Mouse (Mus musculus) intestine, embryonic 15.5 days (tissue): ENCODE measurements around the gene Dlk1. TPM values are rescaled to one million over a fixed set of nuclear protein-coding genes. Genes with fewer than 3 reads are reported as not detected.

Source experiments
- ATAC-seq: fragments of 200-750 bp; cut with Nextera tagmentation; 2 replicates; pipeline ENCODE4 v1.8.0; 2017; ENCODE audit warnings: moderate TSS enrichment, moderate library complexity
- H3K27ac ChIP-seq: fragments of 300-500 bp; sonication (generic); 2 replicates; pipeline ENCODE4 v1.5.1; 2015; ENCODE audit warnings: mild to moderate bottlenecking, inconsistent platforms
- H3K27me3 ChIP-seq: fragments of 300-500 bp; sonication (generic); replicated peaks from 2 replicates; pipeline ENCODE4 v1.6.1; 2015; ENCODE audit warnings: inconsistent platforms
- H3K36me3 ChIP-seq: fragments of 300-500 bp; sonication (generic); 2 replicates; pipeline ENCODE4 v1.6.1; 2015; ENCODE audit warnings: inconsistent platforms
- H3K4me1 ChIP-seq: fragments of 300-500 bp; sonication (generic); replicated peaks from 2 replicates; pipeline ENCODE4 v1.6.1; 2015; ENCODE audit warnings: inconsistent platforms
- H3K4me2 ChIP-seq: fragments of 300-500 bp; sonication (generic); replicated peaks from 2 replicates; pipeline ENCODE4 v1.6.1; 2015; ENCODE audit warnings: mild to moderate bottlenecking, inconsistent platforms
- H3K4me3 ChIP-seq: fragments of 300-500 bp; sonication (generic); replicated peaks from 2 replicates; pipeline ENCODE4 v1.5.1; 2015; ENCODE audit warnings: inconsistent platforms
- H3K9ac ChIP-seq: fragments of 300-500 bp; sonication (generic); 2 replicates; pipeline ENCODE4 v1.6.1; 2015; ENCODE audit warnings: inconsistent platforms
- H3K9me3 ChIP-seq: fragments of 300-500 bp; sonication (generic); 2 replicates; pipeline ENCODE4 v1.6.1; 2016; ENCODE audit warnings: inconsistent platforms
- whole genome bisulfite sequencing: fragments of 180-500 bp; shearing (Covaris S2); methylation state at CpG from one replicate; pipeline ENCODE4 v1.1.7; 2015; 5-methylcytosine and 5-hydroxymethylcytosine counted together
- polyA plus RNA-seq: library from polyadenylated mRNA; unstranded; fragments of >200 nt; fragmentation: Nextera tagmentation; extraction: Ambion mirVana; gene quantifications from 2 replicates; pipeline ENCODE4 v1.2.1, GENCODE M21; 2015

Gene Dlk1
- polyA plus RNA-seq: 364 and 395 TPM in 2 replicates

DNA sequence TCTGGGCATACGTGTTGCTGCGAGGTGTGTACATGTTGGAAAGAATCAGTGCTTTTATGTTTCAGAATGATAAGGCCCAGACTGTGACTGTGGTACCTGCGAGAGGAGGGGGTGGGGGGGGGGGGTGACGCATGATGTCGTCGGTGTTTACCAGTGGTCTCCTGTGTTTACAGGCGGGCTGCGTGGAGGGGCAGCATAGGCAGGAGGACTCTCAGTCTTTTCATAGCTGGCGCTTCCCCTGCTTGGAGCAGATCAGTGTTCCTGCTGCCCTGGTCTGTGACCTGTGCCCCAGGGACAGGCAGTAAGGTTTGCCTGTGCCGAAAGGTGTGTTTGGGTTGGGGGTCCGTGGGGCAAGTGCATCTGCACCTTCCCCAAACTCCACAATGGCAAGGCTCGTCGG, at the start of gene Dlk1:
Gene Dlk1, plus strand, starts transcription at position 232 of the 400 bp plus-strand sequence.
- no peak for ATAC-seq
- Histone ChIP-seq H3K4me3 (peak within 1 kb of the TSS; percentile 52), H3K27me3 (peaks cover 34% of the 10 kb centered on the region), H3K4me2 (peak within 1 kb of the TSS; percentile 89), H3K9ac (peak within 1 kb of the TSS; percentile 67), H3K9me3 (no peaks in the 10 kb centered on the region), H3K27ac (peak within 1 kb of the TSS; percentile 51; the same call in 1 of the 2 replicates), H3K4me1 (peaks cover 47% of the 10 kb centered on the region), H3K36me3 (no peaks in the 10 kb centered on the region)
- WGBS: 15% methylated on average over 13 of the region's 13 CpGs

DNA sequence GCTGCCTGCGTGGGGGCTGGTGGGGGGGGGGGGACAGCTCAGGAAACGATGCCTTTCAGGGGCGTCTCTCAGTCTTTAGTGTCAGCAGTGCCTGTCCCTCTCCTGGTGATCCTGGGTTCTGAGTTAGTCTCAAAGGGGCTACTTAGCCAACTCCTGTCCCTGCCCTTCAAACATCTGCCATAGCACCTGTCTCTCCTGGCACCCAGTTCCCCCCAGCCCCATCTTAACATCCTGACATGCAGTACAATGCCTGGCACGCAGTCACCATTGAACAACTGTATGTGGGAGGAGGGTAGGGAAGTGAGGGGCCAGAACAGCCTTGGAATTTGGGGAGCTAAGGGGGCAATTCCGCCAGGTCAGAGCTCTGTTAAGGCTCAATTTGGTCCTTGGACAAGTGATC, 49.7 kb upstream of the Dlk1 start:
- no peak overlapping the region for H3K4me3 ChIP-seq
- no peaks in the 10 kb centered on the region for H3K9me3 ChIP-seq
- H3K9ac ChIP-seq: no peak overlapping the region
- H3K36me3 ChIP-seq: no peaks in the 10 kb centered on the region
- H3K4me2 ChIP-seq: no peak overlapping the region
- H3K4me1 ChIP-seq: peaks cover 66% of the 10 kb centered on the region
- no peak for ATAC-seq
- no peaks in the 10 kb centered on the region for H3K27me3 ChIP-seq
- WGBS: 51% methylated on average over 5 of the region's 5 CpGs
- peak overlapping the region; percentile 92 for H3K27ac ChIP-seq

DNA sequence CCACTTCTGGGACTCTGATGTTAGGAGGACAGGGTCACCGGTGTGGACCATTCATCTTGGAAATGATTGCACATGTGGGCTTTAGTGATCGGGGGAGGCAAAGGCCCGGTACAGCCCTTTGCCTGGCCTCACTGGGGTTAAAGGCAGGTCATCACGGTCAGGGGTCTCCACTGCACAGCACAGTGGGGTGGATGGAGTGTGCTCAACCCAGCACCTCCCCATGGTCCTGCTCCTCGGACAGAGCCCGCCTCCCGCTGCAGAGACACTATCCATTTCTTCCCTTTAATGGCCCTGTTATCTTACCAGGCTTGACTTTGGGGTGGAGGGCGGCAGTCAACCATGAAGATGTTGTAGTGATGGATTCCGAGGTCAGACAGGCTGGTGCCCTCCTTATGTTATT, 48.9 kb upstream of the Dlk1 start:
- no peak for ATAC-seq
- Histone ChIP-seq H3K4me1 (peaks cover 63% of the 10 kb centered on the region), H3K9me3 (no peaks in the 10 kb centered on the region), H3K36me3 (no peaks in the 10 kb centered on the region), H3K27ac (0 out of 2 replicates have a peak overlapping the region, but pooled peaks have one; percentile 92), H3K4me2 (no peak overlapping the region), H3K4me3 (no peak overlapping the region), H3K9ac (no peak overlapping the region), H3K27me3 (no peaks in the 10 kb centered on the region)
- WGBS: 65% methylated on average over 9 of the region's 9 CpGs

DNA sequence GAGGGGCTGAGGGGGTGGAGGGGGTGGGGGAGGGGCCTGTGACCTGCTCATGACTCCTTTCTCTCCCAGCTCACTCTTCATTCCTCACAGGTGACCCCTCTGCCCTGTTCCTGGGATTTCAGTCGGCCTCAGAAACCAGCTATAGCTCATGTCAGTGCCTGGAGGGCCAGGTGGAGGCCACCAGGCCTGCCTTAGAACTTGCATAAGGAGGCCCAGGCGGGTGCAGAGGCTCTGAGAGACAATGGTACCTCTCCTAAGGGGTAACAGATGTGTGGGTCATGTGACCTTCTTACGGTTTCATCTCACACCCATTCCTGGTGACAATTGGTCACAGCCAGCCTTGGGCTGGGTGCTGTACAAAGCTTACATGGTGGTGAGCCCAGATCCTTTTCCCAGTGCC, 46.6 kb upstream of the Dlk1 start:
- Histone ChIP-seq H3K27me3 (no peaks in the 10 kb centered on the region), H3K27ac (no peak overlapping the region), H3K9me3 (no peaks in the 10 kb centered on the region), H3K4me1 (peaks cover 60% of the 10 kb centered on the region), H3K9ac (no peak overlapping the region), H3K4me3 (no peak overlapping the region), H3K4me2 (no peak overlapping the region), H3K36me3 (no peaks in the 10 kb centered on the region)
- ATAC-seq: no peak
- 47% methylated on average over 3 of the region's 3 CpGs for WGBS

DNA sequence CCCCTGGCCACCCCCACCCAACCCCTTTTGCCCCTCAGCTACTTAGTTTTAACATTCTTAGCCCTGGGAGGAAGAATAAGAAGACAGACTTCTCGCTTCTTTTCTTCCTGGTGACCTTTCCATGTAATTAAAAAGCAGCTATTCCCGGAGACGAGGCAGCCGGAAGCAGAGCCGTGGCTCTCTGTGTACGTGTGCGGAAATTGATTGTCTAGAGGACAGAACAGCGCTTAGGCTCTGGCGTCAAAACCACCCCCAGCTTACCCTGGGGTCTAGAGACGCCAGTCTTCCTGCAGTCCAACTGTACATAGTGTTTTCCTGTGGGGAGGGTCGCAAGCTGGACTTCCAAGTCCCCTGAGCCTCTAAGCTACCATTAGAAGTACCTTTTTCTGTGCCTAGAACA, 41.9 kb upstream of the Dlk1 start:
- no peaks in the 10 kb centered on the region for H3K9me3 ChIP-seq
- no peaks in the 10 kb centered on the region for H3K36me3 ChIP-seq
- no peak overlapping the region for H3K9ac ChIP-seq
- ATAC-seq: no peak
- H3K27me3 ChIP-seq: no peaks in the 10 kb centered on the region
- H3K4me1 ChIP-seq: peaks cover 55% of the 10 kb centered on the region
- peak overlapping the region; percentile 85 for H3K27ac ChIP-seq
- WGBS: 25% methylated on average over 11 of the region's 11 CpGs
- H3K4me3 ChIP-seq: no peak overlapping the region
- no peak overlapping the region for H3K4me2 ChIP-seq

DNA sequence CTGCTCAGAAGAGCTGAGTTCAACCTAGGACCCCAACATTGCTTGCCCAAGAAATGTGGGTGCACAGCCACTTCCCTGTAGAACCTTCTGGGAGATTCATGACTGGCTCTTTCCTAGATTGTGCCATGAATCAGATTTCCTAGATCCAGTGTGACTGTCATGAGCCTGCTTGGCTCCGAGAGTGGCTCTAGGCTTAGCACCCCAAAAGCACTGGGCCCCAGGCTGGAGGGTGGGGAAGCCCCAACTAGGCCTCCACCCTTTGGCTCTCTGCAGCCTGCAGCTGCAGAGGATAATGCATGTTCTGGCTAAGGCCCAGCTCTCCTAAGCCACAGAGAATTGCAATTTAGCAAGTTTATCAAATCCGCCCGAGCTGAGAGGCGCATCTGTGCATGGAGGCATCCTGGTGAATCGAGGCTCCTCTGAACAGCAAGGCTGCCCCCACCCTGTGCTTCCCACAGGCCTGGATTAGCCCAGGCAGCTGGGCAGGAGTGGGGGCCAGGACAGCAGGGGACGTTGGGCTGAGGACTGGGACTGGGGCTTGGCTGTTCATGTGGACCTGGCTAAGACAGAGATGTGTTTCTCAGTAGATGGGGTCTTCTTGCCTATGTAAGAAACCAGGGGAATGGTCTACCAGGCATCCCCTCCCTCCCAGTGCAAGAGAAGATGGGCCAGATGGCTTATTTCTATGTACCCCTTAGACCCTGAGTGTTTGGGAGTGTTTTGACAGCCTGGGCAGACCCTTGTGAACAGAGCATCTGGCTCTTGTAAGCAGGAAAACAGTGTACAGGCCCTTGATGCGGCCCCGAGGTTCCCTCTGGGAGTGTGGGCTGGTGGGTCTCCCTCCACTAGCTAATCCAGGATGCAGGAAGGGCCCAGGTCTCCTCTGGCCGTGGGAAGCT, 41.2 kb upstream of the Dlk1 start:
- ATAC-seq: peak; percentile 53
- 40% methylated on average over 9 of the region's 9 CpGs for WGBS
- H3K4me1 ChIP-seq: peaks cover 50% of the 10 kb centered on the region
- H3K27ac ChIP-seq: peak overlapping the region; percentile 85
- no peak overlapping the region for H3K9ac ChIP-seq
- H3K36me3 ChIP-seq: no peaks in the 10 kb centered on the region
- H3K27me3 ChIP-seq: no peaks in the 10 kb centered on the region
- H3K4me3 ChIP-seq: no peak overlapping the region
- no peak overlapping the region for H3K4me2 ChIP-seq
- no peaks in the 10 kb centered on the region for H3K9me3 ChIP-seq

DNA sequence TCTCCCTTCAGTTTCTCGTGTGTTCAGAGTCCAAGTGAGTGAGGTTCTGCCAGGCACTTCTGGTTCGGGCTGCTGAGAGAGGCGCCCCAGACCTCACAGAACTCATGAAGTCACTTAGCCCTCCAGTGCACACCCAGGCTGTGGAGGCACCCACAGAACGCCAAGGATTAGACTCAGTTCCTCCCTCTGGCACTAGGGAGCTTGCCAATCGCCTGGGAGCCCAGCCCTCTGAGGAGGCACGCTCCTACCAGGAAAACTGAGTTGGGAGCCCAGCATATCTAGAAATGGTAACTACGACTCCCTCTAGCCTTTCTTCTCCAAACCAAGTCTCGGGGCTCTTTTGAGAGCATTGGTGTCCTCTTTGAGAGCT, 40.6 kb upstream of the Dlk1 start:
- Histone ChIP-seq H3K4me2 (no peak overlapping the region), H3K9me3 (no peaks in the 10 kb centered on the region), H3K4me1 (peaks cover 56% of the 10 kb centered on the region), H3K27me3 (no peaks in the 10 kb centered on the region), H3K36me3 (no peaks in the 10 kb centered on the region), H3K27ac (peak overlapping the region; percentile 85), H3K9ac (no peak overlapping the region), H3K4me3 (no peak overlapping the region)
- WGBS: 51% methylated on average over 8 of the region's 8 CpGs
- ATAC-seq: peak; percentile 3; the same call in 1 of the 2 replicates

DNA sequence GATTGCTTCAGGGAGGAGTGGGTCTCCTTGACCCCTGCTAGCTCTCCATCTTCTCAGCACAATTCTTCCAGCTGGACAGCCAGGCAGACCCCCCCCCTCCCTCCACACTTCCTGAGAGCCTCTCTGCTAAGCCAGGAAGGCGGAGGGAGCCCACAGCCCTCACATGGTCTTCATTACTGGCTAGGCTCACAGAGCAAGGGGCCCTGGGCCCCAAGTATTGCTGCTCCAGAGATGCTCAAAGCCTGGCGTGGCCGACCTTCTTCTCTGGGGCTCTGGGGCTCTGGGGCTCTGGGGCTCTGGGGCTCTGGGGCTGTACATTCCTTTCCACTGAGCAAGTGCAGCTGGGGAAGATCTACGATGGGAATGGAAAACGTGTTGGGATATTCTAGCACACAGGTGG, 39.9 kb upstream of the Dlk1 start:
- Histone ChIP-seq H3K4me1 (peaks cover 58% of the 10 kb centered on the region), H3K9ac (0 out of 2 replicates have a peak overlapping the region, but pooled peaks have one; percentile 1), H3K27me3 (no peaks in the 10 kb centered on the region), H3K4me2 (peak overlapping the region; percentile 19; the same call in 1 of the 2 replicates), H3K4me3 (no peak overlapping the region), H3K9me3 (no peaks in the 10 kb centered on the region), H3K36me3 (no peaks in the 10 kb centered on the region), H3K27ac (peak overlapping the region; percentile 85)
- WGBS: 16% methylated on average over 5 of the region's 5 CpGs
- peak; percentile 37 for ATAC-seq

DNA sequence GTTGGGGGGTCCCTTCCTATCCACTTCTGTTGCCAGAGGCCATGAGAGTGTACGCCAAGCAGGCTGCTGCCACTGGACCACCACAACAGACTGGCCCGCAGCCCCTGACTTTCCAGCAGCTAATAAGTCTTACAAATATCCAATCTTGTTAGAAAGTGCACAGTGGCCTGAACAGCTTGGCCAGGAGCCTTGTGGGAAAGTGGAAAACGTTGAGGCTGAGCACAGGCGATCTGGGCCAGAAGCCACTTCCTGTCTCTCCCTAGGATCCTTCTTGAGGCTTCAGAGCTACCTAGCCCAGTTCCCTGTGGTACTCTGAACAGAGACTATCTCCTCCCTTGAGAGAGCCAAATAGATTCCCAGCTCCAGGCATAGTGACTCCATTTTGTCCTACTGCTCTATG, 39.3 kb upstream of the Dlk1 start:
- 68% methylated on average over 4 of the region's 4 CpGs for WGBS
- Histone ChIP-seq H3K9me3 (no peaks in the 10 kb centered on the region), H3K27me3 (no peaks in the 10 kb centered on the region), H3K4me2 (no peak overlapping the region), H3K9ac (no peak overlapping the region), H3K27ac (peak overlapping the region; percentile 85), H3K4me3 (no peak overlapping the region), H3K4me1 (peaks cover 63% of the 10 kb centered on the region), H3K36me3 (no peaks in the 10 kb centered on the region)
- no peak for ATAC-seq

DNA sequence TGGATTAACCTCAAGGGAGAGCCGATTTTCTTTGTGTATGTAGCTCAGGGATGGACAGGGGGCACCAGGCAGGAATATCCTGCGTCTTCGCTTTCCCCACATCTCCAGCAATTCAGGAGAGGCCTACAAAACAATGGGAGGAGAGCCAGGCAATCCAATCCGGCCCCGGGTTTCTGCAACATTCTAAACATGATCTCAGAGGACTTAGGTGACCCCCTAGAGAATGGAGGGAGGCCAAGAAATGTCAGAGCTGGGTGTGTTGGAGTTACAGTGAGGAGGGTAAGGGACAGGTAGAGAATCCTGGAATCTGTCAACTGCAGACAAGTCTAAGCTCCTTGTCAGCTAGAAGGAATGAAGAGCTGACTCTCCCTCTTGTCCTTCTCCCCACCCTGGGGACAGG, 35.9 kb upstream of the Dlk1 start:
- no peak overlapping the region for H3K4me2 ChIP-seq
- WGBS: 62% methylated on average over 5 of the region's 5 CpGs
- H3K4me1 ChIP-seq: peaks cover 50% of the 10 kb centered on the region
- peak overlapping the region; percentile 89 for H3K27ac ChIP-seq
- no peaks in the 10 kb centered on the region for H3K36me3 ChIP-seq
- H3K4me3 ChIP-seq: no peak overlapping the region
- H3K9me3 ChIP-seq: no peaks in the 10 kb centered on the region
- no peak overlapping the region for H3K9ac ChIP-seq
- H3K27me3 ChIP-seq: no peaks in the 10 kb centered on the region
- no peak for ATAC-seq

DNA sequence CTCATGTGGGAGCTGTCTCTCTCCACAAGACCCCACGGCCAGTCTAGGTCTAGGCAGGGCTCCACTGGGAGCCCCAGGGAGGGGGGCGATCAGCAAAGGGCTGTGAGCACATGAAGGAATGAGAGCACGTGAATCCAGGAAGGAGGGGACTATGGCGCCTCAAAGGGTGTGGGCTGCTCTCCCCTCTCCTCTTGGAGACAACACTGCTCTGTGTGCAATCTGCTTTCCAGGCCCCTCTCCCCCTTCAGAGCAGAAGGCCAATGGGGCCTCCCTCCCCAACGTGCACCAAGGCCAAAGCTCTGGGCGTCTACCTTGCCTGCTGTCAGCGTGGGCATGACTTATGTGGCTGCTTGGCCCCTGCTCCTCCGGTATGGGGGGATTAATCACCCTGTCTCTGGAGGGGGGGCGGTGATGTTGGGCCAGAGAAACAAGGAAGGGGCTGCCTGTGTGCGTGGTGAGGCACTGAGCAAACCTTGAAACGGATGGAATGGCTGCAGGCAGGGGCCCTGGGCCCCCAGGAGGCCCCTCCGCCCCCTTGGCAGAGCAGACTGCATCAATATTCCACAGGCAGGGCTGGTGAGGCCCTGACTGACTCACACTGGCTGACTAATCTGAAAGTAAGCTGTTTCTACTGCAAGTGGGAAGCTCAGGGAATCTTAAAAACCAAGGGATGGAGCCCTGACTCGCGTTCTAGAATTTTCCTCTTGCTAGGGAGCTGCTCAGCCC, 35.0 kb upstream of the Dlk1 start:
- WGBS: 20% methylated on average over 14 of the region's 14 CpGs
- peak overlapping the region; percentile 89 for H3K27ac ChIP-seq
- H3K9ac ChIP-seq: no peak overlapping the region; the same call in 1 of the 2 replicates
- no peaks in the 10 kb centered on the region for H3K9me3 ChIP-seq
- peak overlapping the region; percentile 37 for H3K4me2 ChIP-seq
- peak; percentile 91 for ATAC-seq
- H3K27me3 ChIP-seq: no peaks in the 10 kb centered on the region
- H3K4me1 ChIP-seq: peaks cover 41% of the 10 kb centered on the region
- no peak overlapping the region for H3K4me3 ChIP-seq
- H3K36me3 ChIP-seq: no peaks in the 10 kb centered on the region

DNA sequence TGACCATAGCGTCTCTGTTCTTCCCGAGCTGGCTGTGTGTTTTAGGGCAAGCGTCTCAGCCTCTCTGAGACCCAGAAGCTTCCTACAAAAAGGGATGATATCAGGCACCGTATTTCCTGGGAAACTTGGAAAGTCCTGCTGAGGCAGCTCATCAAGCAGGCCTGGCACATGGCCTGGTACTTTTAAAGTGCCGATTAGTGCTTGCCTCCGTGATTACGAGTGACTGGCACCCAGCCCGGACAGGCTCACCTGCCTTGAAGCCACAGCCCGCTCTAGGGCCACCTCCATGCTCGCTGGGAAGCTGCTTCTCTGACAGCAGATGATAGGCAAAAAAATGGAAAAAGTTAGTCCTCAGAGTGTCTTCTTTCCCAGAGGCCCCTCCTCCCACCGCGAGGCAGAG, 32.6 kb upstream of the Dlk1 start:
- Histone ChIP-seq H3K36me3 (no peaks in the 10 kb centered on the region), H3K27ac (peak overlapping the region; percentile 51; the same call in 1 of the 2 replicates), H3K27me3 (no peaks in the 10 kb centered on the region), H3K9ac (no peak overlapping the region), H3K4me2 (no peak overlapping the region), H3K4me3 (no peak overlapping the region), H3K4me1 (peaks cover 44% of the 10 kb centered on the region), H3K9me3 (no peaks in the 10 kb centered on the region)
- 66% methylated on average over 12 of the region's 12 CpGs for WGBS
- ATAC-seq: no peak
